Mouse (Mus musculus) embryo, embryonic 10.5 days (tissue): ENCODE measurements around the gene Gpha2.
A peak's percentile ranks its signal among the peaks of the same experiment; 100 is the strongest.

Experiments
- DNase-seq: peaks from one replicate; pipeline ENCODE4 v3.0.0-alpha.2; 2015; ENCODE audit warnings: low spot score

Gene Gpha2

DNA sequence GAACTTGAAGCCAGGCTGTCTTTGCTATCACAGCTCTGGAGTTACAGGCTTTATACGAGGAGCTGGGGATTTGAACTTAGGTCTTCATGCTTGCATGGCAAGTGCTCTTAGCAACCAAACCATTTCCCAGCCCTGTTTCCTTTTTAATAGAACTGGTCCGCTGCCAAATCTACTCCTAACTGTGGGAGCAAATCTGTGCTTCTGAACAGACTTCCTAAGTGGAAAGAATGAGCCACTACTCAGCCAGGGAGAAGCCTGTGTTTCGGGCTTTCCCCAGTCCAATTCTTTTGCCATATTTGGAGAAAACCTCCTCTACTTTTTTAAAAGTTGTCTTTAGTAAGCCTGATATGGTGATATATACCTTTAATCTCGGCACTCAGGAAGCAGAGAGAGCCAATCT, 46.6 kb downstream of the Gpha2 start:
- no peak for DNase-seq

DNA sequence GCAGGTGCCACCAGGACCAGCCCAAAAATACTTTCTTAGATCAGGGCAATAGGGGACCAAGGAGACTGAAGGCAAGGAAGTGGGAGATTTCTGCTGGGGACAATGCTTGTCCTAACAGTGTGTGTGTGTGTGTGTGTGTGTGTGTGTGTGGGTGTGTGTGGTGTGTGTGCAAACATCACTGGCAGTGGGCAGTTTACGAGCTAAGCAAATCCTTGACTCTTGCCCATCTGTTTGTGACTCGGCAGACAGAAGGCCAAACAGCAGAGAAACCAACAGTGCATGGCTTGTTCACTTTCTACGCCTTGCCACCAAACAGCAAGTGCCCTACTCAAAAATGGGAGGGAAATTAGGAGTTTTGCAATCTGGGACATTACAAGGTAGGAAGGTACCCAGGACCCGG, 47.4 kb downstream of the Gpha2 start:
- DNase-seq, result no peak

DNA sequence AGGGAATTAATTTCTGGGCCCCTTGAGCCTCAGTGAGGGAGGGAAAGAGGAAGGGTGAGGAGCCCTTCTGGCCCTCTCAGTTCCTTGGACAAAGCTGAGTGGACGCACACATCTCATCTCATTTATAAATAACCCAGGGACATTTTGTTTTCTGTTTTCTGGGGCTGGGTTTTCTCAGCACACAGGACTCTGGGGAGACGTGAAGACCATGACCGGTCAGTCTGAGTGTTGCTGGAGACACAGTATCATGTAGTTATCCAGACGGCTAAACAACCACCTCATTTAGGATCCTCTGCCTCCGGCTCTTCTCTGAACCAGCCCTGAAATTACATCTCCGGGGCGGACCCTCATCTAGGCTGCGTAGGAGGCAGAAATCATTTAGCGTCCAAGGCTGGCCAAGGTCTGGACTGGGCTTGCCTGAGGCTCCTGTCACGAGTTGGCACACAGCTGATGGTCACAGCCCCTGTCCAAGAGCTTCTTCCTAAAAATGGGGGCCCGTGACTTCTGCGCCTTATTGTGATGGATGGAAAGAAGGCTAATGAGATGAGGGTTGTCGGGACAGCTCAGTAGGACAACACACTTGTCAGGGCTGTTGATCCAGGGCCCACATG, 47.9 kb downstream of the Gpha2 start:
- DNase-seq, result no peak

DNA sequence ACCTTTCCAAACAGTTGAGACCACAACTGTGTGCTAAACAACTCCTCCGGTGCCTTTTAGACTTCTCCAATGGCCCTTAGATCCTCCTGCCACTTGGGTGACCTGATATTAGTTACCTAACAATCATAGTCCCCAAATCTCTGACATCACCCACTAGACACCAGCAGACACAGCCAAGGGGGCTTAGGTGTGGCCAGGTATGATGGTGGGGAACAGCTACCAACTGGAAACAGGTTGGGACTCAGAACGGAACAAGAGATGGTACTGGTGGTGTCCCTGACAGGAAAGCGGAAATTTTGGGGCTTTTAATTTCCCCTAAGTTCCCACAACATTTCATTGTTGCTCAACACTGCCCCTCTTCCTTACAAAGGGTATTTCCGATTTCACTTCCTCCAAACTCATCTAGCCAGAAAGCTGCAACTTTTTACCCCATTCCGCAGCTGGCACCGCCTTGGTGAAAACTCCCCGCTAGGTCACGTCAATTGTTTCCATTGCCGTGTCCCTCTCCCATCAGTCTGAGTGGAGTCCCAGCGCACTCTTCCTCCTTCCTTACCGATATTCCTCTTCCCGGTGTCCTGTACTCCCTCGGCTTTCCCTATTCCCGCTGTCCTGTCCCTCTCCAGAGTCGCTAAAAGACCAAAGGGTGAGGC, 49.7 kb downstream of the Gpha2 start:
- DNase-seq, result no peak

DNA sequence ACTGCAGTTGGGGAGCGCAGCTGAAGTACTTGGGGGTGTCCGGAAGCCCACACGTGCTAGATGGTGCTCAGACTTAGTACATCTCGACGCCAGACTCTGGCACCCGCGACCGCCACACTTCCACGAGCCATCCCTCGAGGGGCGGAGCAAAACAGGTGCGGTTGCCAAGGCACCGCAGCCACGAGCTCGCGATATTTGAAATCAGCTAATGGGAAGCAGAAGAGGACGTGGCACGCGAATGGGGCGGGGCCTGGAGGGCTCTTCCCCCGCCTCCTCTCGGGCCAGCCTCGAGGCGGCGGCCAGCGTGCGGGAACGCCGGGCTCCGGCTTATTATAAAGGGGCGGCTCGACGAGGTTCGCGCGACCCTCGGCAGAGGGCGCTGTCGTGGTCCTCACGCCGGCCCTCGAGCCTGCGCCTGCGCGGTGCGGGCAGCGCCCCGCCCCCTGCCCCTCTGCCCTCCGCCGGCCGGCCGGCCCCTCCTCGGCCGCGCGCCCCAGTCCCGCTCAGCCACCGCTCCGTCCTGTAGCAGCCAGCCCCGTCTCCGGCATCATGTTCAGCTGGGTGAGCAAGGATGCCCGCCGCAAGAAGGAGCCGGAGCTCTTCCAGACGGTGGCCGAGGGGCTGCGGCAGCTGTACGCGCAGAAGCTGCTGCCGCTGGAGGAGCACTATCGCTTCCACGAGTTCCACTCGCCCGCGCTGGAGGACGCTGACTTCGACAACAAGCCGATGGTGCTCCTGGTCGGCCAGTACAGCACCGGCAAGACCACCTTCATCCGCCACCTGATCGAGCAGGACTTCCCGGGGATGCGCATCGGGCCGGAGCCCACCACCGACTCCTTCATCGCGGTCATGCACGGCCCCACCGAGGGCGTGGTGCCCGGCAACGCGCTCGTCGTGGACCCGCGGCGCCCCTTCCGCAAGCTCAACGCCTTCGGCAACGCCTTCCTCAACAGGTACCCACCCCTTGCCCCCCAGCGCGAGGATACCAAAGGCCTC, 50.5 kb downstream of the Gpha2 start, which contains the start of gene Ehd1:
Ehd1 (plus strand) TSS at position 300 of the 996 bp plus-strand sequence.
- DNase-seq, result peak; percentile 99
